Mouse (Mus musculus) left cerebral cortex, postnatal 4 days (tissue): ENCODE data around the gene Aldh1l2. TPM values are rescaled to one million over a fixed set of nuclear protein-coding genes. Genes with fewer than 3 reads are reported as not detected.

ENCODE experiments used
- DNase-seq: peaks from one replicate; pipeline ENCODE4 v3.0.0-alpha.2; 2022
- intact Hi-C: fragments of 180-260 bp; cut with DNase I; formaldehyde crosslinking; loops from one replicate; pipeline ENCODE4 v1.15.1; 2025
- total RNA-seq, 2 experiments: library from RNA; stranded (reverse); gene quantifications; 2 replicates each; pipeline ENCODE4 v1.2.3; 2021

The Aldh1l2 gene
- total RNA-seq, 2 experiments from 2014 or later: 33.6 to 33.9 TPM

- DNase-seq: no peak
- intact Hi-C loops: no loop called here
These were observed 58.7 kb downstream of the Aldh1l2 start for GRCm38 (mm10) chr10:83475226-83475625.

GRCm38 (mm10) chr10:83457531-83457930 is 76.4 kb downstream of the Aldh1l2 start:
- no peak for DNase-seq
- intact Hi-C loops: no loop called here

DNA sequence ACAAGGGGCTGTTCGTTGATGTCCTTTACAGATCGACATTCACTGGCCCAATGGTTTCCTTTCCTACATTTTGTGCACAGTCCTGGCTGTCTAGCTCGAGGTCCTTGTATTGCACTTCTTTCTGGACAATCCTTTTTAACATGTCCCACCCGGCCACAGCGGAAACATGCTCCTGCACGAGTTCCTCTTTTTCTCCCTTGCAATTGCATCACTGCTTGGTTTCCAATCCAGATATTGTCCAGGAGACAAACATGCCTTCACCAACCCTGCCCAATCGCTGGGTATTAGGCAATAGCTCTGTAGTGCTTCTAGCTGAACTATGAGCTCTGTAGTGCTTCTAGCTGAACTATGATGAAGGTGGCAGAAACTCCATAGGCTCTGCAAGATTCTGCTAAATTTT is 85.4 kb downstream of the Aldh1l2 start:
- intact Hi-C loops: no loop called here
- no peak for DNase-seq

Other genes with a start within 250 kb of the Aldh1l2 start
- 10 to 100 TPM; 32.5 to 38.7 TPM for gene Slc41a2, start 196.3 kb downstream of the Aldh1l2 start, total RNA-seq
- 1 to 10 TPM; 4.1 to 5.3 TPM for gene D10Wsu102e, start 173.9 kb downstream of the Aldh1l2 start, total RNA-seq
- gene Washc4, start 9.6 kb upstream of the Aldh1l2 start, total RNA-seq: 10 to 100 TPM; 26.1 to 27.0 TPM
- gene Appl2, start 114.6 kb upstream of the Aldh1l2 start, total RNA-seq: 10 to 100 TPM; 35.9 to 38.8 TPM
- 10 to 100 TPM; 46.9 to 52.0 TPM for gene 1500009L16Rik, start 188.7 kb upstream of the Aldh1l2 start, total RNA-seq